Mouse (Mus musculus): ENCODE measurements around the gene Dlg2. TPM values are rescaled to one million over a fixed set of nuclear protein-coding genes. Genes with fewer than 3 reads are reported as not detected.

The Dlg2 gene
- polyA plus RNA-seq, 1 experiment from 2014 or later, result 2.3 TPM

GRCm38 (mm10) chr7:90694050-90694449 lies 217.6 kb downstream of the Dlg2 start:
- ATAC-seq (ENCODE audit: insufficient number of reproducible peaks, insufficient read depth, low FRiP score, low TSS enrichment, low read depth), result no peak
- H3K4me3 ChIP-seq (replicated peaks), result no peak overlapping the region
- no peak overlapping the region for H3K9ac ChIP-seq (replicated peaks)
- H3K36me3 ChIP-seq, result no peaks in the 10 kb centered on the region
- no peak overlapping the region for H3K4me2 ChIP-seq
- H3K4me1 ChIP-seq (replicated peaks), result no peaks in the 10 kb centered on the region
- H3K27ac ChIP-seq, result no peak overlapping the region
- H3K27me3 ChIP-seq, result no peaks in the 10 kb centered on the region
- no peaks in the 10 kb centered on the region for H3K9me3 ChIP-seq

GRCm38 (mm10) chr7:90696181-90696950 lies 219.9 kb downstream of the Dlg2 start:
- Histone ChIP-seq H3K4me3 (replicated peaks) (no peak overlapping the region), H3K9me3 (no peaks in the 10 kb centered on the region), H3K9ac (replicated peaks) (no peak overlapping the region), H3K36me3 (no peaks in the 10 kb centered on the region), H3K4me2 (no peak overlapping the region), H3K27ac (no peak overlapping the region), H3K27me3 (no peaks in the 10 kb centered on the region), H3K4me1 (replicated peaks) (no peaks in the 10 kb centered on the region)
- no peak for ATAC-seq (ENCODE audit: insufficient number of reproducible peaks, insufficient read depth, low FRiP score, low TSS enrichment, low read depth)
- WGBS, result 71% methylated on average over 7 of the region's 7 CpGs

DNA sequence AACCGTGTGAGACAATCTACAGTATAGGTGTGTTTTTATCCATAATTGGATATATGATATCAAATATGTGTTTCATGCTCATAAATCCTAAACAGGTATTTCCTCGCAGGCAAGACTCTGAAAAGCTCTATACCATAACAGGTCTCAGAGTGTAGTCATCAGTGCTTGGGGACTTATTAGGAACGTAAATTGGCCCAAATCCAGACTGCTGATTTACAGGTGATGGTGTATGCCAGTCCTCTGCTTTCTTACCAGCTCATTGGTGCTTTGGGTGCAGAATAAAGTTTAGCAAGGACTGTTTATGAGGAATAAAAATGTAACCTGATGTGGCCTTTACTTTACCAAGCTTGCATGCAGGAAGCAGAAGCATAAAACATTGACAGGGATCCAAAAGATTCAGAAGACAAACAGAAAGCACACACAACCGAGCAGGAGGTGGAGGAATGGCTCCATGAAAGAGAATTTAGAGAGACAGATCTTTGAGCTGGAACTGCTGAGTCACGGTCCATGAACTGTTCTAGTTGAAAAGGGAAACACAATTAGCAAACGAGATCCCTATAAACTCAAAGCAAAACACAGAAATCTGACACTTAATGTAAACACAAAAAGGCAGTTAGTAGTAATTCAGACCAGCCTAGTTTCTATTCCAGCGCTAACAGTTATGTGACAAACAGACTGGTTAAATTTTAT lies 226.8 kb downstream of the Dlg2 start:
- no peak overlapping the region for H3K27ac ChIP-seq
- H3K9ac ChIP-seq (replicated peaks), result no peak overlapping the region
- H3K4me3 ChIP-seq (replicated peaks), result no peak overlapping the region
- H3K36me3 ChIP-seq, result no peaks in the 10 kb centered on the region
- H3K9me3 ChIP-seq, result no peaks in the 10 kb centered on the region
- H3K4me2 ChIP-seq, result no peak overlapping the region
- 48% methylated on average over 7 of the region's 7 CpGs for WGBS
- H3K27me3 ChIP-seq, result no peaks in the 10 kb centered on the region
- peak; percentile 83; the same call in 1 of the 2 replicates for ATAC-seq (ENCODE audit: insufficient number of reproducible peaks, insufficient read depth, low FRiP score, low TSS enrichment, low read depth)
- H3K4me1 ChIP-seq (replicated peaks), result peaks cover 10% of the 10 kb centered on the region; the same call in 1 of the 2 replicates

GRCm38 (mm10) chr7:90703951-90704350 lies 227.5 kb downstream of the Dlg2 start:
- no peaks in the 10 kb centered on the region for H3K9me3 ChIP-seq
- H3K27me3 ChIP-seq, result no peaks in the 10 kb centered on the region
- WGBS, result 82% methylated on average over 1 of the region's 1 CpGs
- no peak overlapping the region for H3K4me3 ChIP-seq (replicated peaks)
- no peak overlapping the region for H3K27ac ChIP-seq
- H3K4me1 ChIP-seq (replicated peaks), result peaks cover 10% of the 10 kb centered on the region; the same call in 1 of the 2 replicates
- no peak overlapping the region for H3K9ac ChIP-seq (replicated peaks)
- no peak overlapping the region for H3K4me2 ChIP-seq
- ATAC-seq (ENCODE audit: insufficient number of reproducible peaks, insufficient read depth, low FRiP score, low TSS enrichment, low read depth), result no peak
- H3K36me3 ChIP-seq, result no peaks in the 10 kb centered on the region

DNA sequence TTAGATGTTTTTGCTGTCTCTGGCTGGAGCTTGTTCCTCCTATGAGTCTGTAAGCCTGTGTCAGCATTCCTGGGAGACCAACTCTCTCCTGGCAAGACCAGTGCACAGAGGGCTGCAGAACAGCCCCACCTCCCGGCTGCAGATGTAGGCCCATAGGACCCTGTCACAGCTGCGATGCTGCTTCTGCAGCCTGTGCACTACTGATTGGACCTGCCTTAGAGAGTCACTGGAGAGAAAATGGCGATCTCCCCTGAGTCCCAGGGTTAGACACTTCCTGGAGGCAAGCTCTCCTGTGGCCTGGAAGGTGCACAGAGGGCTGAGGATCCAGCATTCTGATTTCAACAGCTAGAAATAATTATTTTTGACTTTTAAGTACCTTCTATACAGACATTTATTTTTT lies 257.6 kb downstream of the Dlg2 start:
- Histone ChIP-seq H3K4me2 (no peak overlapping the region), H3K9me3 (no peaks in the 10 kb centered on the region), H3K4me1 (replicated peaks) (no peaks in the 10 kb centered on the region), H3K27ac (no peak overlapping the region), H3K27me3 (no peaks in the 10 kb centered on the region), H3K36me3 (no peaks in the 10 kb centered on the region), H3K9ac (replicated peaks) (no peak overlapping the region), H3K4me3 (replicated peaks) (no peak overlapping the region)
- ATAC-seq (ENCODE audit: insufficient number of reproducible peaks, insufficient read depth, low FRiP score, low TSS enrichment, low read depth), result no peak
- 52% methylated on average over 3 of the region's 3 CpGs for WGBS

DNA sequence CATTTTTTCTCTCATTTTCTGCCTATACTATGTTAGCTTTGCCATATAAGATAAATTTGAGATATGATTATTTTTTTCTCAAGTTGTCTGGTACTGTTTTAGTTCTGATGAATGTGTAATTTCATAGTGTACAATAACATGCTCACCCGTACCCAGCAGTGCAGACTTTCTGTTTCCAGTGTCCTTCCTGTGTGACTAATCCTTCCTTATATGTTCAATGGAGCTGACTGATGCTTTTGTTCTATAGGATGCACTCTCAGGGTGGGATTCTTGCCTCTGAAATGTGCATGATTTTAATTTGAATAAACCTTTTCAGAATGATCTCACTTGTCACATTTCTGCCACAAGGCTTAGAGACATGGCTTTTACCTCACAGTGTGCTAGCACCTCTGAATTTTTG lies 259.9 kb downstream of the Dlg2 start:
- Histone ChIP-seq H3K27me3 (no peaks in the 10 kb centered on the region), H3K27ac (no peak overlapping the region), H3K4me2 (no peak overlapping the region), H3K36me3 (no peaks in the 10 kb centered on the region), H3K9ac (replicated peaks) (no peak overlapping the region), H3K4me1 (replicated peaks) (no peaks in the 10 kb centered on the region), H3K9me3 (no peaks in the 10 kb centered on the region), H3K4me3 (replicated peaks) (no peak overlapping the region)
- ATAC-seq (ENCODE audit: insufficient number of reproducible peaks, insufficient read depth, low FRiP score, low TSS enrichment, low read depth), result no peak
- WGBS, result 82% methylated on average over 1 of the region's 1 CpGs

DNA sequence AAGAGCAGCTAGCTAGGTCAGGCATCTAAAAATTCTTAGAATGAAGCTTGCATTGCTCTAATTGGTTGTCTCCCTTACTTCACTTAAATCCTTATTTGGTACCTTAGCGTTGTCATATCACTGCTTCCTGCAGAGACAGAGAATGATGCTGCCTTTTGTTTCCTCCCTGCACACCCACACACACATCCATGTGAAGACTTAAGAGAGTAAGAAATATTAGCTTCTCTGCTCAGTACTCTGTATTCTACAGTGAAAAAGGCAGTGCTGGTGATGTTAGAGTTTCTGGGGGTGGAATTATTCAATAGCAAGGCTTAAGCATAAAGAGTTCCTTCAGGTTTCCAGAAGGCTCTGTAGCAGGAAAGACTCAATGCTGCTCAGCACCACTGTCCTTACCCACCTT lies 272.2 kb downstream of the Dlg2 start:
- ATAC-seq (ENCODE audit: insufficient number of reproducible peaks, insufficient read depth, low FRiP score, low TSS enrichment, low read depth), result no peak
- H3K9ac ChIP-seq (replicated peaks), result no peak overlapping the region
- WGBS, result 87% methylated on average over 1 of the region's 1 CpGs
- H3K27ac ChIP-seq, result no peak overlapping the region
- no peaks in the 10 kb centered on the region for H3K36me3 ChIP-seq
- no peaks in the 10 kb centered on the region for H3K9me3 ChIP-seq
- H3K27me3 ChIP-seq, result no peaks in the 10 kb centered on the region
- no peaks in the 10 kb centered on the region for H3K4me1 ChIP-seq (replicated peaks)
- no peak overlapping the region for H3K4me2 ChIP-seq
- H3K4me3 ChIP-seq (replicated peaks), result no peak overlapping the region

DNA sequence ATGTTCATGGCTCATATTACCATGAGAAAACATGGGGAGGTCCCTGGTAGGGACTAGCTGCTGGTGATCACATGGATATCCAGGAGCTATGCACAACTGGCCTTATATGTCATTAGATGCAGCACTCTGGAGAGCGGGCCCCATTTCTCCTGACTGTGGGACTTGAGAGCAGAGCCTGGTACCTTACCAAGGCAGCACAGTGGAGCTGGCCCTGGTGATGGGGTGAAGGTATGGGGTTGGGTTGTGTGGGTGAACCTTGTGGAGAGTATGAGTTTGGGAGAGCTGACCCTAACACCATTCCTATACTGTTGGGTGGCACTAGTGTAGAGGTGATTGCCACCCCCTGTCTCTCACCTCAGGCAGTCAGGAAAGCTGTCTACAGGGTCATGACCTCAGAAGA lies 311.5 kb downstream of the Dlg2 start:
- Histone ChIP-seq H3K4me1 (replicated peaks) (no peaks in the 10 kb centered on the region), H3K36me3 (no peaks in the 10 kb centered on the region), H3K4me2 (no peak overlapping the region), H3K9me3 (no peaks in the 10 kb centered on the region), H3K9ac (replicated peaks) (no peak overlapping the region), H3K27me3 (no peaks in the 10 kb centered on the region), H3K4me3 (replicated peaks) (no peak overlapping the region), H3K27ac (no peak overlapping the region)
- ATAC-seq (ENCODE audit: insufficient number of reproducible peaks, insufficient read depth, low FRiP score, low TSS enrichment, low read depth), result no peak
- WGBS, result 83% methylated on average over 1 of the region's 1 CpGs

DNA sequence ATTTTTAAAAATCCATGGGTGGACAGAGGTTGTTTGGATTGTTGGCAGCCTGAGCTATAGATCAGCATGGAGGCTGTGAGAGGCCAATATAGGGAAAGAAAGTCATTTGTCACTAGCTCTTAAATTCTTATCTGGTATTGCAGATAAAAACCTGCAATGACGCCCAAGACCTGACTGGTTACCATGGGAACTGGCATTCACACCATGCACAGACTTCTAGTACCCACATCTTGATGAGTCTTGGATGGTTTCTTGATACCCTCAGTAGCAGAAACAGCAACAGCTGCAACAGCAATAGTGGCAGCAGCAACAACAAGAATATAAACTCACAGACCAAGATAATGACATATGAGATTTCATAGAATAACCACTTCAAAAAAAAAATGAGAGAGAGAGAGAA lies 315.1 kb downstream of the Dlg2 start:
- Histone ChIP-seq H3K27ac (no peak overlapping the region), H3K4me1 (replicated peaks) (no peaks in the 10 kb centered on the region), H3K4me2 (no peak overlapping the region), H3K9ac (replicated peaks) (no peak overlapping the region), H3K36me3 (no peaks in the 10 kb centered on the region), H3K4me3 (replicated peaks) (no peak overlapping the region), H3K9me3 (no peaks in the 10 kb centered on the region), H3K27me3 (no peaks in the 10 kb centered on the region)
- WGBS, result 61% methylated on average over 1 of the region's 1 CpGs
- ATAC-seq (ENCODE audit: insufficient number of reproducible peaks, insufficient read depth, low FRiP score, low TSS enrichment, low read depth), result no peak

DNA sequence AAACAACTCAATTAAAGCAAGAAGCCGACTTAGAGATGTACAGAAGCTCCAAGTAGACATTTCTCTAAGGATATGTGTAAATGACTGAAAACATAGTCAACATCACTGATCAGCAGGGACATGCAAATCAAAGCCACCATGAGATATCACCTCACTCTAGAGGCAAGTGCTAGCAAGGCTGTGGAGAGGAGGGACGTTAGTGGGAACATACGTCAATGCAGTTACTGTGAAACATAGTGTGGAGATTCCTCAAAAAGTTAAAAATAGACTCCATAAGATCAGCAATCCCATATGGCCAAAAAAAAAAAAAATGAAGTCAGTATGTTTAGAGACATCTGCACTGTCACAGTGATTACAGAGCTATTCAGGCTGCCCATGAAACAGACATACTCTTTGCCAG lies 349.2 kb downstream of the Dlg2 start:
- Histone ChIP-seq H3K4me2 (no peak overlapping the region), H3K4me3 (replicated peaks) (no peak overlapping the region), H3K4me1 (replicated peaks) (no peaks in the 10 kb centered on the region), H3K36me3 (no peaks in the 10 kb centered on the region), H3K9ac (replicated peaks) (no peak overlapping the region), H3K27ac (no peak overlapping the region), H3K9me3 (no peaks in the 10 kb centered on the region), H3K27me3 (no peaks in the 10 kb centered on the region)
- 84% methylated on average over 3 of the region's 3 CpGs for WGBS
- ATAC-seq (ENCODE audit: insufficient number of reproducible peaks, insufficient read depth, low FRiP score, low TSS enrichment, low read depth), result no peak

GRCm38 (mm10) chr7:90841276-90841675 lies 364.8 kb downstream of the Dlg2 start:
- Histone ChIP-seq H3K4me3 (replicated peaks) (no peak overlapping the region), H3K27me3 (no peaks in the 10 kb centered on the region), H3K4me2 (no peak overlapping the region), H3K9me3 (no peaks in the 10 kb centered on the region), H3K9ac (replicated peaks) (no peak overlapping the region), H3K4me1 (replicated peaks) (no peaks in the 10 kb centered on the region), H3K27ac (no peak overlapping the region), H3K36me3 (no peaks in the 10 kb centered on the region)
- ATAC-seq (ENCODE audit: insufficient number of reproducible peaks, insufficient read depth, low FRiP score, low TSS enrichment, low read depth), result no peak
- 76% methylated on average over 4 of the region's 4 CpGs for WGBS
